Mouse (Mus musculus): ENCODE measurements around the gene Rnf224.

GRCm38 (mm10) chr2:25273010-25273409, 36.4 kb upstream of the Rnf224 start:
- no peak for TF ChIP-seq CTCF (IDR thresholded peaks at IDR 0.05; ENCODE audit: low read depth)
- TF ChIP-seq EP300 (IDR thresholded peaks at IDR 0.05; ENCODE audit: low read depth), result no peak

Data from liver, embryonic 14.5 days (tissue).